Mouse (Mus musculus): Measurements from ENCODE around the gene Elovl1. TPM values are rescaled to one million over a fixed set of nuclear protein-coding genes. Genes with fewer than 3 reads are reported as not detected.

The Elovl1 gene
- polyA plus RNA-seq, 1 experiment from 2014 or later, result 136 TPM

DNA sequence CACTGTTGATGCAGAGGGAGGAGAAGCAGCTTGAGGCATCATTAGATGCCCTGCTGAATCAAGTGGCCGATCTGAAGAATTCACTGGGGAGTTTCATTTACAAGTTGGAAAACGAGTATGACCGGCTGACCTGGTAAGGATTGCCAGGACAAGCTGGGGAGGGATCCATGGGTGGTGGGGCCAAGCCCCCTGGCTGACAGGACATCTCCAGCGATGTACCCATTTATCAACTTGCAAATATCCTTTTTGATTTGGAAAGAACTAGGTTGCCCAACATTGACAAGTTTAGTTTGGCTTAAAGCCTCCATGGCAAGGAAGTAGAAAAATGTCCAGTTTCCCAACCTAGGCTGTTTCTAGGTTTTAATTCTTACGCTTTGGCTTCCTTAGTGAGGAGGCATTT, 17.0 kb upstream of the Elovl1 start:
- 93% methylated on average over 5 of the region's 5 CpGs for WGBS
- H3K36me3 ChIP-seq, result peaks cover 33% of the 10 kb centered on the region

DNA sequence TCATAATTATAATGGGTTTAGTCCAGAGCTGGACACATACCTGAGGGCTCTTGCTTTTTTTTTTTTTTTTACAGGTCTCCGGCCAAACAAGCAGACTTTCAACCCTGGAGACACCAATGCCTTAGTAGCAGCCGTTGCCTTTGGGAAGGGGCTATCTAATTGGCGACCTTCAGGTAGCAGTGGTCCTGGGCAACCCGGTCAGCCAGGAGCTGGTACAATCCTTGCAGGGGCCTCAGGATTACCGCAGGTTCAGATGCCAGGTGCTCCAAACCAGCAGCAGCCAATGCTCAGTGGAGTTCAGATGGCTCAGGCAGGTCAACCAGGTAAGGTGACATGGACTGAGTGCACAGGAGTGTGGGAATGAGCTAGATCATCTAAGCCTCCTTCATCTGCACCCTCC, 14.3 kb upstream of the Elovl1 start:
- Histone ChIP-seq H3K9ac (no peak overlapping the region), H3K27ac (no peak overlapping the region), H3K27me3 (replicated peaks) (no peaks in the 10 kb centered on the region), H3K4me2 (no peak overlapping the region), H3K9me3 (no peaks in the 10 kb centered on the region), H3K4me1 (peaks cover 7% of the 10 kb centered on the region; the same call in 1 of the 2 replicates), H3K4me3 (replicated peaks) (no peak overlapping the region), H3K36me3 (peaks cover 47% of the 10 kb centered on the region)
- WGBS, result 92% methylated on average over 5 of the region's 5 CpGs
- no peak for ATAC-seq (ENCODE audit: insufficient read depth, low FRiP score, low read depth)

More for the DNA sequence above, 17.0 kb upstream of the Elovl1 start:
- Histone ChIP-seq H3K4me1 (peaks cover 13% of the 10 kb centered on the region), H3K27me3 (replicated peaks) (no peaks in the 10 kb centered on the region), H3K27ac (no peak overlapping the region), H3K4me2 (no peak overlapping the region), H3K9ac (no peak overlapping the region), H3K9me3 (no peaks in the 10 kb centered on the region), H3K4me3 (replicated peaks) (no peak overlapping the region)
- no peak for ATAC-seq (ENCODE audit: insufficient read depth, low FRiP score, low read depth)

DNA sequence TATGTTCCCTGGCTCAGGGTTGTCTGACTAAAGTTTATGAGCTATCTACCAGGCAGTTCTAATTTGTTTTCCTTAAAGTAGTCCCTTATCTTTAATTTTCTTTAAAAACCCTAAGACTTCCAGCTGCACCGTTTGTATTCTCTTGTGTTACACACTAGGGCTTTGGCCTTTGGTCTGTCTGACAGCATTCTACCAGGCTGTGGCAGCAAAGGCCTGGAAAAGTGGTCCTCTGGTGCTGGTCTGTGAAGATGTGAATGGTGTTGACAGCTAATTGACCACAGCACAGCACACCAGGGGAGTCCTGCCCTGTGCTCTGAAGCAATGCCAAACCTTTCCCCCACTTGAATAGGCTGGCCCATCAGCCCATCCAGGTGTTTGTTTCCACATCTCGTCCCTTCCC, 12.1 kb upstream of the Elovl1 start:
- no peak for ATAC-seq (ENCODE audit: insufficient read depth, low FRiP score, low read depth)
- Histone ChIP-seq H3K27ac (no peak overlapping the region), H3K4me3 (replicated peaks) (no peak overlapping the region), H3K9me3 (no peaks in the 10 kb centered on the region), H3K4me1 (no peaks in the 10 kb centered on the region), H3K27me3 (replicated peaks) (no peaks in the 10 kb centered on the region), H3K9ac (no peak overlapping the region), H3K4me2 (no peak overlapping the region), H3K36me3 (peaks cover 56% of the 10 kb centered on the region)
- 78% methylated on average over 2 of the region's 2 CpGs for WGBS

DNA sequence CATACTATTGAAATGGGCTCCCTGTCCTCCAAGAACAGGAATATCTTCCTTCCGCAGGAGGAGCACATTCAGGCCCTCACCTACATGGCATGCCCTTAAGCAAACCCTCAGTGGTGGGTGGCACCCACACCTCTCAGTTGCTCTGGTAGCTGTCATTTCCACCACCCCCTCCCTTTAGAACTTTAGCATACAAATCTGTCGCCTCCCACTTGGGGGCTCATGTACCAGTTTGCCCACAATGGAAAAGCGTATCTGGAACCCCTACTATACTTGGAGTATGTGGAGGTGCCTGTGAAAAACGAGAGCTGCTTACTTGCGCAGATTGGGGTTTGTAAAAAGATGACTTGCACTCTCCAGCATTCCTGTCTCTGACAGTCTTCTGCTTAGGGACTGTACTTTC, 11.6 kb upstream of the Elovl1 start:
- no peak for ATAC-seq (ENCODE audit: insufficient read depth, low FRiP score, low read depth)
- no peaks in the 10 kb centered on the region for H3K27me3 ChIP-seq (replicated peaks)
- no peak overlapping the region for H3K9ac ChIP-seq
- H3K4me2 ChIP-seq, result no peak overlapping the region
- no peaks in the 10 kb centered on the region for H3K9me3 ChIP-seq
- no peaks in the 10 kb centered on the region for H3K4me1 ChIP-seq
- H3K36me3 ChIP-seq, result peaks cover 61% of the 10 kb centered on the region
- no peak overlapping the region for H3K4me3 ChIP-seq (replicated peaks)
- WGBS, result 89% methylated on average over 5 of the region's 5 CpGs
- H3K27ac ChIP-seq, result no peak overlapping the region

DNA sequence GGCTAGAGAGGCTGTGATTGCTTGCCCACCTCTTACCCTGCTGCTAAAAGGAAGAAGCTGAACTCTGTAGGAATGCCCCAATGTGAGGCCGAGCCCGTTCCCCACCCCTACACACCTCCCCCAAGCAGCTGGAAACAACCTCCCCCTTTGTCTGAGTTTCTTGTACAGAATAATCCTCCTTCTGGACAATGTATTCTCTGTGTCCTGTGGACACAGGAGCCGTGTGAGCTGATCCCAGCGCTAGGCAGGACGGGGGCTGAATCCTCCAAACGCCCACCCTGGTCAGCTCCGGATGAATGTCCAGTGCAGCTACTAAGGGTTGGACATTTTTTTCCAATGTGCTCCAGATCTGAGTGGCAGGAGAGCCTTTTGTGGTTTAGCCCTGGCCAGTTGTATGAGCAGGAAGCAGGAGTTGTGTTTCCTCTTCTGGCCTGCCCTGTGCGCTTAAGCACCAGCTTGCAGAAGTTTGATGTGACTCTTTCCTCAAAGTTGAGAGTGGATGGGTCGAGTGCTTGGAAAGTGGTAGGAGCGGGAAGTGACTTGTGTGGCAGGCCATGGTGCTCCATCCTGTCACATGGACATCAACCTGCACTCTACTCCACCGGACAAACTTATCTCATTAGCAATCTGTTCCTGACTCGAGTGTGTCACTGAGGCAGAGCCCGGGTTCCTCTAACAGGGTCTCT, 10.6 kb upstream of the Elovl1 start:
- 86% methylated on average over 13 of the region's 13 CpGs for WGBS
- Histone ChIP-seq H3K36me3 (peaks cover 59% of the 10 kb centered on the region), H3K27me3 (replicated peaks) (no peaks in the 10 kb centered on the region), H3K4me3 (replicated peaks) (no peak overlapping the region), H3K9me3 (no peaks in the 10 kb centered on the region), H3K4me1 (no peaks in the 10 kb centered on the region), H3K4me2 (no peak overlapping the region), H3K9ac (no peak overlapping the region), H3K27ac (no peak overlapping the region)
- no peak; the same call in 1 of the 2 replicates for ATAC-seq (ENCODE audit: insufficient read depth, low FRiP score, low read depth)

DNA sequence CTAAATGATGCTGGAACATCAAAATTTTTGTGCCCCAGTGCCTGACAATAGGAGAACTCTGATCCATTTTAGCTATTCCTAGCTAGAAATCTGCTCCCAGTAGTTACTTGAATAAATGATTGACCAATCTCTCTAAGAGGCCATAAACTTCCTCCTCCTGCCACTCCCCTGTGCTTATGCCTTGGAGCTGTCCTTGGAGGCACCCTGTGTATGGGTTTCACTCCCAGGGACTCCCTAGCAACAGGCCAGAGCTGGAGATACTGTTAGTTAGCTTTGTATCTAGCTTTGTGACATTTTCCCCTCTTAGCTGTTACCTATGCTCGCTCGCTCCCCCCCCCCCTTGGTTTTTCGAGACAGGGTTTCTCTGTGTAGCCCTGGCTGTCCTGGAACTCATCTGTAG, 6.5 kb upstream of the Elovl1 start:
- 86% methylated on average over 3 of the region's 3 CpGs for WGBS
- ATAC-seq (ENCODE audit: insufficient read depth, low FRiP score, low read depth), result no peak
- Histone ChIP-seq H3K9me3 (no peaks in the 10 kb centered on the region), H3K36me3 (peaks cover 25% of the 10 kb centered on the region), H3K9ac (no peak overlapping the region), H3K27me3 (replicated peaks) (no peaks in the 10 kb centered on the region), H3K4me3 (replicated peaks) (no peak overlapping the region), H3K4me1 (no peaks in the 10 kb centered on the region), H3K27ac (no peak overlapping the region), H3K4me2 (no peak overlapping the region)

DNA sequence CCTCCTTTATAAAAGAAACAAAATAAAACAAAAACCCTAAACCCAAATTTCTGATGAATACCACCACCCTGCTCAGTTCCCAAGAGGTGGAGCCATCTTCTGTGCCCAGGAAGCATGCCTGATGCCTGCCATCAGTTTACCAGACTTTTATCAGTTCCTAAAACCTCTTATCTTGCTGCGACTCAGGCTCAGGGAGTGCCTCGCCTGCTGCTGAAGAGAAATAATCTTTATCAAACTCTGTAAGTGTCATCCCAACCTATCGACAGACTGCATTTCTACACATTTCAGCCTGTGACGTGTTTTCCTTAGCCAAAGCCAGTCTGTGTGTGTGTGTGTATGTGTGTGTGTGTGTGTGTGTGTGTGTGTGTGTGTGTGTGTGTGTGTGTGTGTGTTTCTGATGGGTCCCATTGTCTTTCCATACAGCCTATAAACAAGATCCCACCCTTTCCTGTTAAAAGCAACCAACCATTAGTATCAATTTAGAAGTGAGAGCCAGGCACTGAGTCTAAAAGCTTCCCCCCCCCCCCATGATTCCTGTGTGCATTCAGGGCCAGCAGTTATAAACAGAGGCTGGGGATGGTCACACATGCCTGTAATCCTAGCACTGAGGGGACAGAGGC, 3.2 kb upstream of the Elovl1 start:
- Histone ChIP-seq H3K9me3 (no peaks in the 10 kb centered on the region), H3K9ac (no peak overlapping the region), H3K4me3 (replicated peaks) (no peak overlapping the region), H3K36me3 (peaks cover 16% of the 10 kb centered on the region), H3K4me2 (no peak overlapping the region), H3K27me3 (replicated peaks) (no peaks in the 10 kb centered on the region), H3K27ac (no peak overlapping the region), H3K4me1 (peaks cover 17% of the 10 kb centered on the region)
- no peak; the same call in 1 of the 2 replicates for ATAC-seq (ENCODE audit: insufficient read depth, low FRiP score, low read depth)
- 71% methylated on average over 4 of the region's 4 CpGs for WGBS

DNA sequence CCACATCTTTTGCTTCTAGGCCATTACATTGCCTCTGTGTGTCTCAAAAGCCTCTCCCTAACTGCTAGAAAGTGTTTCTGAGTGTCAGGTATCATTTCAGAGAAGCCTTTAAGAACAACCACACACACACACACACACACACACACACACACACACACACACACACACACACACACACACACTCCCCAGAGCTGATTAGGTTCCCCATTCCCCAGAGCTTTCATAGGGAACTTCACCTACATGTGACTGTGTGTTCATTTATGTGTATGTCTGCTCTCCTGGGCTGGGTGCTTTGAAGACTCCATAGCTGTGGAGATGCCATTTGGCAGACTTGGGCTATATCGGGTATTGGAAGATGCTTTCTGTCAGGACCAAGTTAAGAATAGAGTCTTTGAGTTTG, 2.5 kb upstream of the Elovl1 start:
- H3K4me2 ChIP-seq, result no peak overlapping the region
- no peak overlapping the region for H3K9ac ChIP-seq
- H3K9me3 ChIP-seq, result no peaks in the 10 kb centered on the region
- WGBS, result 93% methylated on average over 1 of the region's 1 CpGs
- no peak overlapping the region for H3K27ac ChIP-seq
- H3K4me3 ChIP-seq (replicated peaks), result no peak overlapping the region
- H3K27me3 ChIP-seq (replicated peaks), result no peaks in the 10 kb centered on the region
- H3K4me1 ChIP-seq, result peaks cover 23% of the 10 kb centered on the region
- no peak for ATAC-seq (ENCODE audit: insufficient read depth, low FRiP score, low read depth)
- H3K36me3 ChIP-seq, result peaks cover 11% of the 10 kb centered on the region

DNA sequence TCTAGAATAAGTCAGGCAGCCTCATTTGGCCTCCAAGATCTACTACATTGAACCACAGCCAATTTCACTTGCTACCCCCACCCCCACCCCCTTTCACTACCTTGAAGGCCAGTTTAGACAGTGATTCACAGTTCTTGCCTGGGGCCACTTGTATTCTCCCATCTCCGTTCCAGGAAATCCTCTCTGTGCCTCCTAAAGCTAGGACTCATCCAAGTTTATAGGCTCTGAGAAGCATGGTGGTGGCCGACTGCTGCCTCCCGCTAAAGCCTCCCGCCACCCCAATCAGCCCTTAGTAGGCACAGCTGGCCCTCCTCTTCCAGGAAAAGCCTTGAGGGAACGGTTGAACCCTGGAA, 502 bp upstream of the Elovl1 start:
- peak overlapping the region; percentile 61 for H3K9ac ChIP-seq
- H3K36me3 ChIP-seq, result peaks cover 10% of the 10 kb centered on the region
- peak overlapping the region; percentile 90 for H3K27ac ChIP-seq
- under 1% methylated on average over 5 of the region's 5 CpGs for WGBS
- peaks cover 25% of the 10 kb centered on the region for H3K4me1 ChIP-seq
- H3K9me3 ChIP-seq, result no peaks in the 10 kb centered on the region
- H3K4me3 ChIP-seq (replicated peaks), result peak overlapping the region; percentile 85
- no peaks in the 10 kb centered on the region for H3K27me3 ChIP-seq (replicated peaks)
- H3K4me2 ChIP-seq, result peak overlapping the region; percentile 86
- ATAC-seq (ENCODE audit: insufficient read depth, low FRiP score, low read depth), result no peak; the same call in 1 of the 2 replicates

DNA sequence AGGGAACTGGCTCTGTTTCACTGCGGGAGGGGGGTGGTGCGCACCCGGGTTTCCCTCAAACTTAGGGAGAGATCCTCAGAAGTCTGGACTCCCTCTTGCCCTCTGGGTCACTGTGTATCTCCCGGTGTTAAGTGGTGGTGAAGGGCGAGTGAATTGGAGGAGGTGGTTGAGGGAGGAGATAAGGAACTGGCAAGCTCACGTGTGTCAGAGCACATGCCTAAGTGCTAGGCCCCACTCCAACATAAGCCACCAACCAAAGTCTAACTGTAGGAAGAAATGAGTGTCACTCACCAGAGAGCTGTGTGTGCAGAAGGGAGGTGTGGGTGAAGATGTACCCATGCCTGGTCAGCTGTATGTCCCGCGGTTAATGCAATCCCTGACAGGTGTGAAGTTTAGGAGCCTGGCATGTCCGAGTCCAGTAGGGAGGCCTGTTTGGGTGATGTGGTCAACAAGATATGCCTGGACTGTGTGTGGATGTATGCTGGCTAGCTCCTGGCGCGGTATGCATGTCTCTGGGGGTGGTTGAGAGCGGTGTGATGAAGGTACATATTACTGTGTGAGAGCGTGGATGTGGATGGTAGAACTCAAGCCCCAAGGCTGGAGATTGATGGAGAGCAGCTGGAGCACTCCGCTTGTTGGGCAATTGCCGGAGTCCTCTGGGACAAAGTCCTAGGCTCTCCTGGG, 780 bp downstream of the Elovl1 start:
- WGBS, result 26% methylated on average over 15 of the region's 15 CpGs

DNA sequence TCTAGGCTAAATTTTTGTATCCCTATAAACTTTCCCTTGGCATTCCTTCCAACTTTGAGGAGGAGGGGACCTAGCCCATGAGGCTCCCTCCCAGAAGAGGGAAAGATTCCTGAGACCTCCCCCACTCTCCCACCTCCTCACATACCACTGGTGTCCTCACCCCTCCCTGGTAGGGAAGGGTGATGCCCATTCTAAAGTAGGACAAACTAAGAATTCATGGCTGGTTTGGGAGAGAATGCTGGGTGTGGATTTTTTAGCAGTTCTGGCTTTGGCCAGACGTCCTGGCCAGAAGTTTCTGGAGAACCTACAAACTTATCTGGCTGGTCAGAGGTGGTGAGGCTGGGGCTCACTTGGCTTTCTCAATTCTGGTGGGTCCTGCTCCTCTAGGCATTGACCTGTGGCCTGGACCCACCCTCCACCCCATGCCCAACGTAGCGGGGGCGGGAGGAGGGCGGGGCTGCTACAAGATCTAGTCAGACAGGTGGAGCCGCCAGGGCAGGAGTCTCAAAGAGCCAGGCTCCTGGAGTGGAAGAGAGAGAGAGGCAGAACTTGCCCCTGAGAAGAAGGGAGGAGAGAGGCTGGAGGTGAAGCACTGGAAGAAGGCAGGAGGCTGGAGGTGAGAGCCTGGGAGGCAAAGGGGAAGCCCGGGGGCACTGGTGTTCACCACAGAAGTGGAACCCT, 1.5 kb downstream of the Elovl1 start:
- ATAC-seq (ENCODE audit: insufficient read depth, low FRiP score, low read depth), result no peak
- no peaks in the 10 kb centered on the region for H3K9me3 ChIP-seq
- 28% methylated on average over 7 of the region's 7 CpGs for WGBS
- peaks cover 29% of the 10 kb centered on the region for H3K4me1 ChIP-seq
- H3K4me3 ChIP-seq (replicated peaks), result peak overlapping the region; percentile 85
- H3K27me3 ChIP-seq (replicated peaks), result no peaks in the 10 kb centered on the region
- H3K27ac ChIP-seq, result peak overlapping the region; percentile 90
- H3K36me3 ChIP-seq, result peaks cover 16% of the 10 kb centered on the region
- peak overlapping the region; percentile 86 for H3K4me2 ChIP-seq
- H3K9ac ChIP-seq, result no peak overlapping the region

More for the DNA sequence above, 780 bp downstream of the Elovl1 start:
- Histone ChIP-seq H3K27ac (peak overlapping the region; percentile 90), H3K4me2 (peak overlapping the region; percentile 86), H3K4me1 (peaks cover 25% of the 10 kb centered on the region), H3K27me3 (replicated peaks) (no peaks in the 10 kb centered on the region), H3K4me3 (replicated peaks) (peak overlapping the region; percentile 85), H3K36me3 (peaks cover 16% of the 10 kb centered on the region), H3K9me3 (no peaks in the 10 kb centered on the region), H3K9ac (peak overlapping the region; percentile 59)
- ATAC-seq (ENCODE audit: insufficient read depth, low FRiP score, low read depth), result peak; percentile 32

DNA sequence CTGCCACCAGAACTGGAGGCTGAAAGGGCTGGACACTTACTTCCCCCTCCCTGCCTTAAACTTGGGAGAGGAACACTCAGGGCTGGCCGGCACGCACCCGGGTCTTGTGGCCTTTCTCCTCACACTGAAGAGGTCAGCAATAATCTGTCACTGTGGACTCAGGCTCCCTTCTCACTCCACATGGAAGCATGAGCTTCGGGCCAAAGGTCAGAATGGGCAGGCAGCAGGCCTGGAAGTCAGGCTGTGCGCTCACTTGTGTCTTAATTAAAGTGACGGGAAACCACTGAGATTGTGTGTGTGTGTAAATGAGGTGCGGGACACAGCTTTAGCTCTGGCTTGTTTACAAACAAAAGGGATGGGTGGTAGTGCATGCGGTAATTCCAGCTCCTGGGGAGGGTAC, 4.4 kb downstream of the Elovl1 start:
- no peak overlapping the region for H3K4me3 ChIP-seq (replicated peaks)
- peaks cover 16% of the 10 kb centered on the region for H3K36me3 ChIP-seq
- no peak overlapping the region for H3K4me2 ChIP-seq
- ATAC-seq (ENCODE audit: insufficient read depth, low FRiP score, low read depth), result no peak
- no peaks in the 10 kb centered on the region for H3K27me3 ChIP-seq (replicated peaks)
- no peaks in the 10 kb centered on the region for H3K9me3 ChIP-seq
- no peak overlapping the region for H3K27ac ChIP-seq
- peaks cover 47% of the 10 kb centered on the region for H3K4me1 ChIP-seq
- H3K9ac ChIP-seq, result no peak overlapping the region
- WGBS, result 65% methylated on average over 8 of the region's 8 CpGs

Measured in stomach, embryonic 15.5 days (tissue).